Mouse (Mus musculus): ENCODE measurements around the gene Tnni3. TPM values are rescaled to one million over a fixed set of nuclear protein-coding genes. Genes with fewer than 3 reads are reported as not detected.

Gene Tnni3
- total and polyA plus RNA-seq, 2 experiments from 2014 or later = 3.9 TPM; not detected in 1

DNA sequence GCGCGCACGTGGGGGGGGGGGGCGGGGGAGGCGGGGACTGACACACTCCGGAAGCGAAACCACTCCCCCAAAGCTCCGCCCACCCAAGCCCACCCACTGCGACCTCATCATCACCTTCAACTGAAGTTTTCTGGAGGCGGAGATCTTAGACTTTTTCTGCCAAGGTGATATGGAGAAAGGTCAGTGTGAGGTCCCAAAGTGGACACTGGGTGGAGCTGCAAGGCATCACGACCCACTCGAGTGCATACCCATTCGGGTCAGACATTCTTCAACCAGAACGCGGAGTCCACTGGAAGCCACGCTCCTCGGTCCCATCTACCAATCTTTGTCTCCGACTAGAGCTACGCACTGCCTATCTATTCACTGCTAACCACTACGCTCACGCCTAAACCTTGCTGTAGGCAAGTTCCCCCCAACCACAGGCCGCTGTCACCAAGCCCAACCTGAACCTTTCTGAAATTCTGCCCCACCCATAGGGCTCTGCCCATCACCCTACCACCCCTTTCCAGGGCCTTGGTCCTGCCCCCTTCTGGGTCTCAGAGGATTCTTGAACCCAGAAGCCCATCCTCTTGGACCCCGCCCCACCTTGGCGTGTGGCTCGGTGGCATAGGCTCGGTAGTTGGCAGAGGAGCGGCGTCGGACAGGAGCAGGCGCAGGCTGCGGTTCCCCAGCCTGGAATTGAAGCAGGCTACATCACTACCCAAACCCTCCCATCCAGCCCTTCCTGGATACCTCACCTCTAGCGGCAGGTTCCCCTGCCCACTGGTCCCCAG lies 2.6 kb downstream of the Tnni3 start:
- Histone ChIP-seq H3K27ac (no peak overlapping the region), H3K4me1 (ENCODE audit: insufficient read depth, low read length) (no peaks in the 10 kb centered on the region; the same call in 1 of the 2 replicates), H3K9ac (replicated peaks; ENCODE audit: low read length) (peak overlapping the region; percentile 33; the same call in 1 of the 2 replicates), H3K4me2 (ENCODE audit: low read depth, low read length) (peak overlapping the region; percentile 46), H3K9me3 (ENCODE audit: low read length) (no peaks in the 10 kb centered on the region), H3K36me3 (ENCODE audit: insufficient read depth, low read length) (no peaks in the 10 kb centered on the region), H3K4me3 (ENCODE audit: low read length) (peak overlapping the region; percentile 22), H3K27me3 (ENCODE audit: insufficient read depth, low read length) (no peaks in the 10 kb centered on the region)
- ATAC-seq (no peak), DNase-seq (ENCODE audit: low spot score) (no peak)
- WGBS = 35% methylated on average over 30 of the region's 32 CpGs
- peak; percentile 29 for TF ChIP-seq CTCF (IDR thresholded peaks at IDR 0.05; ENCODE audit: low read depth)

GRCm38 (mm10) chr7:4518487-4518886 lies 5.5 kb downstream of the Tnni3 start:
- no peak overlapping the region for H3K27ac ChIP-seq
- DNase-seq (ENCODE audit: low spot score) = no peak
- H3K9me3 ChIP-seq (ENCODE audit: low read length) = no peaks in the 10 kb centered on the region
- no peaks in the 10 kb centered on the region for H3K36me3 ChIP-seq (ENCODE audit: insufficient read depth, low read length)
- H3K27me3 ChIP-seq (ENCODE audit: insufficient read depth, low read length) = no peaks in the 10 kb centered on the region
- H3K4me3 ChIP-seq (ENCODE audit: low read length) = no peak overlapping the region
- 90% methylated on average over 1 of the region's 1 CpGs for WGBS
- no peak for TF ChIP-seq CTCF (IDR thresholded peaks at IDR 0.05; ENCODE audit: low read depth)
- no peak overlapping the region for H3K4me2 ChIP-seq (ENCODE audit: low read depth, low read length)
- H3K9ac ChIP-seq (replicated peaks; ENCODE audit: low read length) = no peak overlapping the region
- no peak for ATAC-seq
- no peaks in the 10 kb centered on the region; the same call in 1 of the 2 replicates for H3K4me1 ChIP-seq (ENCODE audit: insufficient read depth, low read length)

GRCm38 (mm10) chr7:4516332-4517050 lies 7.5 kb downstream of the Tnni3 start, which contains the start of gene Tnnt1:
Gene Tnnt1 (minus strand): TSS chr7:4516382.
- Histone ChIP-seq H3K27me3 (ENCODE audit: insufficient read depth, low read length) (no peaks in the 10 kb centered on the region), H3K4me1 (ENCODE audit: insufficient read depth, low read length) (no peaks in the 10 kb centered on the region; the same call in 1 of the 2 replicates), H3K4me2 (ENCODE audit: low read depth, low read length) (no peak within 1 kb of the TSS), H3K36me3 (ENCODE audit: insufficient read depth, low read length) (no peaks in the 10 kb centered on the region), H3K4me3 (ENCODE audit: low read length) (no peak within 1 kb of the TSS), H3K9me3 (ENCODE audit: low read length) (no peaks in the 10 kb centered on the region), H3K9ac (replicated peaks; ENCODE audit: low read length) (no peak within 1 kb of the TSS), H3K27ac (no peak within 1 kb of the TSS)
- 14% methylated on average over 3 of the region's 4 CpGs for WGBS
- DNase-seq (ENCODE audit: low spot score) (no peak), ATAC-seq (no peak)
- no peak for TF ChIP-seq CTCF (IDR thresholded peaks at IDR 0.05; ENCODE audit: low read depth)

- no peak for ATAC-seq
- no peak overlapping the region for H3K27ac ChIP-seq
- TF ChIP-seq CTCF (IDR thresholded peaks at IDR 0.05; ENCODE audit: low read depth) = no peak
- H3K4me3 ChIP-seq (ENCODE audit: low read length) = no peak overlapping the region
- no peaks in the 10 kb centered on the region for H3K27me3 ChIP-seq (ENCODE audit: insufficient read depth, low read length)
- H3K36me3 ChIP-seq (ENCODE audit: insufficient read depth, low read length) = no peaks in the 10 kb centered on the region
- DNase-seq (ENCODE audit: low spot score) = no peak
- no peaks in the 10 kb centered on the region; the same call in 1 of the 2 replicates for H3K4me1 ChIP-seq (ENCODE audit: insufficient read depth, low read length)
- no peak overlapping the region for H3K9ac ChIP-seq (replicated peaks; ENCODE audit: low read length)
- no peaks in the 10 kb centered on the region for H3K9me3 ChIP-seq (ENCODE audit: low read length)
- WGBS = 71% methylated on average over 6 of the region's 6 CpGs
- H3K4me2 ChIP-seq (ENCODE audit: low read depth, low read length) = no peak overlapping the region
Observed at GRCm38 (mm10) chr7:4515853-4516252, 8.2 kb downstream of the Tnni3 start.

DNA sequence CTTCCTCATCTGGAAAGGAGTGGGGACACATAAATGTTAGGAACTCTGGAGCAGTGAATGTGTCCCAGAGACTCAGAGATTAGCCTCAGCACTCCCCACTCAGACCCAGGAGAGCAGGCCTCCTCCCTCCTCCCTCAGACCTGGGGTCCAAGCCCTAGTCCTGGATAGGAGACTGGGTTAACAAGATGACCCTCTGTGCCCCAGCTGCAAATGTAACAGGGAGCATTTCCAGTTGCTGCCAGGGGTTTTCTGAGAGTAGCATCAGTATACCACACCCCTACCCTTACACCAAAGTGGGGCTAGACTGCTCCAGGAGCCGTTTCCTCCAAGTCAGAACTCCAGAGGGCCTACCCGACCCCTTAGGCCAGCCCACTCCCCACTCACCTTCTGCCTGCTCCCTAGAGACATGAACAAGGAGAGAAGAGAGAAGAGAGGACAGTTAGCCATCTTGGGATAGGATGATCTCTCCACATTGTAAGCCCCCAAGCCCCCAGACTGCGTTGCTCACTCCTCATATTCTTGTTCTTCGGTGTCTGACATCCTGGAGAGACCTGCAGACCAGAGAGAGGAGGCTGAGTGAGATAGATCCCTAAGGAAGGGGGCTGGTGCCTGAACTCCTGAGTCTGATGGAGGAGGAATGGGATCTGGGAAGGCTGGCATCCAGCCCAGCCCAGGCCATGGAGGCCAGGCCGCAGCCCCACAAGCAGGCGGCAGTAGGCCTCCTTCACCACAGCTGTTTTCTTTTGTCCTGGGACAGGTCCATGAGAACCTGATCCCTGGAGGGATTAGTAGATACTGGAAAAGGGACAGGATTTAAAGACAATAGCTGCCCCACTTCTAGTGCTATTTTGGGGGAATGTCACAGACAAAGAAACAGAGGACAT lies 10.0 kb downstream of the Tnni3 start:
- Histone ChIP-seq H3K4me3 (ENCODE audit: low read length) (no peak overlapping the region), H3K9ac (replicated peaks; ENCODE audit: low read length) (no peak overlapping the region), H3K27ac (no peak overlapping the region), H3K27me3 (ENCODE audit: insufficient read depth, low read length) (no peaks in the 10 kb centered on the region), H3K9me3 (ENCODE audit: low read length) (no peaks in the 10 kb centered on the region), H3K36me3 (ENCODE audit: insufficient read depth, low read length) (no peaks in the 10 kb centered on the region), H3K4me1 (ENCODE audit: insufficient read depth, low read length) (no peaks in the 10 kb centered on the region), H3K4me2 (ENCODE audit: low read depth, low read length) (no peak overlapping the region)
- WGBS = 52% methylated on average over 6 of the region's 6 CpGs
- ATAC-seq (no peak), DNase-seq (ENCODE audit: low spot score) (no peak)
- no peak for TF ChIP-seq CTCF (IDR thresholded peaks at IDR 0.05; ENCODE audit: low read depth)

GRCm38 (mm10) chr7:4513236-4513635 lies 10.8 kb downstream of the Tnni3 start:
- peak; percentile 54 for DNase-seq (ENCODE audit: low spot score)
- ATAC-seq = no peak

More at GRCm38 (mm10) chr7:4513236-4513635, 10.8 kb downstream of the Tnni3 start:
- H3K36me3 ChIP-seq (ENCODE audit: insufficient read depth, low read length) = no peaks in the 10 kb centered on the region
- H3K9ac ChIP-seq (replicated peaks; ENCODE audit: low read length) = no peak overlapping the region
- peak; percentile 82 for TF ChIP-seq CTCF (IDR thresholded peaks at IDR 0.05; ENCODE audit: low read depth)
- H3K4me3 ChIP-seq (ENCODE audit: low read length) = no peak overlapping the region
- H3K27ac ChIP-seq = no peak overlapping the region
- H3K27me3 ChIP-seq (ENCODE audit: insufficient read depth, low read length) = no peaks in the 10 kb centered on the region
- WGBS = 26% methylated on average over 13 of the region's 13 CpGs
- H3K4me1 ChIP-seq (ENCODE audit: insufficient read depth, low read length) = no peaks in the 10 kb centered on the region
- no peaks in the 10 kb centered on the region for H3K9me3 ChIP-seq (ENCODE audit: low read length)
- H3K4me2 ChIP-seq (ENCODE audit: low read depth, low read length) = no peak overlapping the region
